Mouse (Mus musculus) cerebellum, postnatal 14 days (tissue): ENCODE data around the gene Ylpm1.

Source experiments
- DNase-seq, 2 experiments: peaks; one replicate each; pipeline ENCODE4 v3.0.0; 2021; ENCODE audit warnings: mixed read lengths in 2 of 2

Ylpm1 gene

DNA sequence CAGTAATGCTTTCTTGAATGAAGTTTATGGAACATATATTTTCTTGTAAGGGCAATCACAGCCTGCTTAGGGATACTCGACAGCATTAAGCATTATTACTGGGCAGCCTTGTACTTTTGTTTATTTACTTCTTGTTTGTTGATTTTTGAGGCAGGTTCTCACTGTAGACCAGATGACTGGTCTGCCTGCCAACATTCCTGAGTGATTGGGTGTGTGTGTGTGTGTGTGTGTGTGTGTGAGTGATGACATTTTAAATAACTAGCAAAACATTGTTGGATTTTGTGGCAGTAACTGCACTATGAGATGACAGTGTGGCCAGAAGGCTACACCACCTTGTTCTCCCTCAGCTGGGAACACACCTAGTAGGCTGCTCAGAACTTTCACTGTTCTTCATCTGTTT is 13.7 kb downstream of the Ylpm1 start:
- DNase-seq: no peak

DNA sequence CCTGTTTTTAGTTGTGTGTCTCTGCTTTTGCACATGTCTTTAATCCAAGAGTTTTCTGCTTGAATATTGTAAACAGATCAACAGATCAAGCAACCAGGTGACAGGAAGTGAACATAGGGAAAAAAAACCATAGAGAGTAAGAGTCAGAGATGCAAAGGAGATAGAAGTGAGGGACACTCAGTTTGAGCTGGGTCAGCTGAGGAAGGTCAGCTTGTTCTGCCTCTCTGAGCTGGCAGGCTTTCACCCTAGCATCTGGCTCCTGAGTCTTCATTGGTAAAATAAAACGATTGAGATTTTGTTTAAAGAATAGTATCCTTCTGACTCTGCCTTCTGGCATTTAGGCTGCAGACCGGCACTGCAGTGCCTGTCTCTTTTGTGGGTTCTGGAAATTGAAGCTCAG is 14.4 kb downstream of the Ylpm1 start:
- no peak for DNase-seq

DNA sequence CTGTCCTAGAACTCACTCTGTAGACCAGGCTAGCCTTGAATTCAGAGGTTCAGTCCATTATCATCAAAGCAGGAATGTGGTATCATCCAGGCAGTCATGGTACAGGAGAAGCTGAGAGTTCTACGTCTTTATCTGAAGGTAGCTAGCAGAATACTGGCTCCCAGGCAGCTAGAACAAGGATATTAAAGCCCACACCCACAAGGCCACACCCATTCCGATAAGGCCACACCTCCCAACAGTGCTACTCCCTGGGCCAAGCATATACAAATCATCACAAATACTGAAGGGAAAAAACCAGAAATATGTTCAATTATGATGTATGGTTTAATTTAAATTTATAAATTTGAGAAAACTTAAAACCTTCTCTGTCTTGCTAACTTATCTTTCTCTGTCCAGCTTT is 16.1 kb downstream of the Ylpm1 start:
- no peak for DNase-seq

DNA sequence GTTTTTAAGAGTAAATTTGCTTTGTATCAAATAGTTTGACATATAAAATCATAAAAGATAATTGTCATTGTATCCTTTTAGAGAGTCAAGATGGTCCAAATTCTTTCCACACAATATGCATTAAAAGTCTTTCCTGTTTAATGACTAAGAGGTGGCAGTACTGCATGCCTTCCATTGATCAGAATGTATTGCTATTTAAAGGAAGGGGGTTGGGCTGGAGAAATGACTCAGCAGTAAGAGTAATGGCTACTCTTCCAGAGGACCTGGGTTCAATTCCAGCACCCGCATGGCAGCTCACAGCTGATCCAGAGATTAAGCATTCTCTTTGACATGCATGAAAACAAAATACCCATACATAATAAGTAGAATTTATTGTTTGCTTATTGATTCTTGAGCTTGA is 25.9 kb downstream of the Ylpm1 start:
- no peak for DNase-seq

DNA sequence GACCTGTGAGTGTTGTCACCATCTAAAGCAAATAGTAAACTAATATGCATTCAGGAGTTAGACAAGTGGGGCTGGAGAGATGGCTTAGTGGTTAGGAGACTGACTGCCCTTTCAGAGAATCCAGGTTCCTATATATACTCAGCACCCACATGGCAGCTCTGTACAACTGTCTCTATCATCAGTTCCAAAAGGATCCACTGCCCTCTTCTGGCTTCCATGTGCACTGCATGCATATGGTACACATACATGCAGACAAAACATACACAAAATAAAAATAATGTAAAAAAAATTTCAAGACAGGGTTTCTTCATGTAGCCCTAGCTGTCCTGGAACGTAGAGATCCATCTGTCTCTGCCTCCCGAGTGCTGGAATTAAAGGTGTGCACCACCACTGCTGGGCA is 36.6 kb downstream of the Ylpm1 start:
- DNase-seq: peak; percentile 51 to 68

DNA sequence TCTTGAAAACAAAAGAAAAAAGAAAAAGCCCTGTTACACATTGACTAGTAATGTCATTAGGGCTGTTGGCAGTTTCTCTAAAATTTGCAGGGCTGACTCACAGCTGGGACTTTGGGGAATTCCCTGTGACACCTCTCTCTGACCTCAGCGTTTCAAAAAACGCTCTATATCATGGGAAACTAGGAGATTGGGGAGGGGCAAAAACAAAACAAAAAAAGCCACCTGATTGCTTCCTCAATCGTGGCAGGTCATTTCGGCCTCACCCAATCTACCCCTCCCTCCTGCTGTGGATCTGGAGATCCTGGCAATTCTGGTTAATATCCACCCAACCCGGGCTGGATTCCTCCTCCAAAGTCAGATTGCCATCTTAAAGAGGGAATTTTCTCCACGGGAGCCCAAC is 55.1 kb downstream of the Ylpm1 start:
- DNase-seq: no peak

DNA sequence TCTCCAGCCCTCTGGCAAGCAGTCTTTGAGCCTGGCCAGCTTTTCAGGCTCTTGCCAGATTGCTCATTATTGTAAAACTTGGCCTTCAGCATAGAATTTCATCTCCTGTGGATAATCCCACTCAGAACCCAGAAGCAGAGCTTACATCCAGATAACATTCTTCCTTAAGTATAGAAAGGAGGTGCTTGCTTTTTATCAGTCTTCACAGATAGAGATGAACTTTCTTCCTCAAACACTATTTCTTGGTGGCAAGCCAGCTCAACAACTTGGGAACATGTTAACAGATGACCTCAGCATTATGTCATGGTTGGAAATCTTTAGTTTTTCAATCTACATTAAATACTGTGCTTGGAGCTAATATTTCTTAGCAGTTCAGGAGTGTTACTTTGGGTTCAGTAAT is 74.9 kb downstream of the Ylpm1 start:
- DNase-seq: no peak

DNA sequence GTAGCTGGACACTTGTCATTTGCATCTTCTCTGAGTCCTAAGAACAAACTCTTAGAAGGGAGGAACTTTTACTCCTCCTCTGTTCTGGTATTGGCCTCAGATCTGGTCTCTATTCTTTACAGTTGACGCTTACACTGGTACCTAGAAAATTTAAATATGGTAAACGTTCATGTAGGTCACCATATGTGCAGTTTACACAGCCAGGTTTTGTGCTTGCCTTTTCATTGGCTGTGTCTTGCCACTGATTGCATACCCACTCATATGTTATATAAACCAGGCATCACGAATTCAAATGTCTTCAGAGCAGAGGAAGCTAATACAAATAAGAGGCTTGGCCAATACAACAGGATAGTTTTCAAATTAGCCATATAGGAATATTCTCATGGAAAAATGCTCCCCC is 81.0 kb downstream of the Ylpm1 start:
- no peak for DNase-seq

DNA sequence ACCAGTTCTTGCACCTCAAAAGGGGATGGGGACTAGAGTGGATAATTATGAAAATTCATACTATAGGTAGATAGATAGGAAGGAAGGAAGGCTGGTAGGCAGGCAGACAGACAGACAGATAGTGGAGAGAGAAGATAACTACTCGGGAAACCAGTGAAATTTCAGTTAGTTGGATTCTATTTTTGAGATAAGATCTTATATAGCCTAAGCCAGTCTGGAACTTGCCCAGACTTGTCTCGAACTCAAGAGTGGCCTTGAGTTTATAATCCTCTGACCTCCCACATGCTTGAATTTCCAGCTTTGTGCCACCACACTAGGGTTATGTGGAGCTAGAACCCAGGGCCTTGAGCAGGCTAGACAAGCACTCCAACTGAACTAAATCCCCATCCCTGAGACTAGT is 88.1 kb downstream of the Ylpm1 start:
- DNase-seq: no peak

DNA sequence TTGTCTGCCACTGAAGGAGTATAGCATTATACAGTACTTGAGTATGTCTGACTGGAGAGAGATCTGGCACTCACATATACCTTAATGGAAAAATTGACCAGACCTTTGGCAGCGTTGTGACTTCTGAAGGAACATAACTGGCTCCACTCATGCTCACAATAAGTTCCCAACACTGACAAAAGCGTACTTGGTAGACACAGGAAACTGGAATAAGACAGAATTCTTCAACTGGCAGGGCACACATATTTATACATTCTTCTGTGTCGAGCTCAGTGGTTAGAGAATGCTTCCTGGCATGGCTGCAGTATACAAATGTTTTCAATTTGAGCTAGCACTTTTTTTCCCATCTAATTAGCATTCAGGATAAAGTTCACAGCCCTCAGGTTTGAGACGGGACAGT is 88.8 kb downstream of the Ylpm1 start:
- no peak for DNase-seq

DNA sequence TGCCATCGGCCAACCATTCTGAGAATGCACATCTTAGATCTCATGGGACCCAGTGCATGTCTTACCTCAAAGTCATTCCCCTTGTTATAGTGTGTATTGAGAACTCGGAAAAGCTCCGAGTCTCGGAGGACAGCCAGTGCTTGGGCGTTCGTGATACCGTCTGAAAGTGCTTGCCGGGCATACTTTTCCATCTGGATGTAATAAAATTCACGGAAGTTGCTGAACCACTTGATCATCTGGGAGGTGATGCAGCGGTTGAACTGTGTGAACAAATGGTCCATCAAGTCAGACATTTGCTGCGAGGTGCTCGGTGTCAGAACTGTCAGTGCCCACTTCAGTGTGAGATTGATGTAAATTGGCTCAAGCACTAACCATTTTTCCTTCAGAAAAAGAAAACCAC is 91.7 kb downstream of the Ylpm1 start:
- DNase-seq: no peak

DNA sequence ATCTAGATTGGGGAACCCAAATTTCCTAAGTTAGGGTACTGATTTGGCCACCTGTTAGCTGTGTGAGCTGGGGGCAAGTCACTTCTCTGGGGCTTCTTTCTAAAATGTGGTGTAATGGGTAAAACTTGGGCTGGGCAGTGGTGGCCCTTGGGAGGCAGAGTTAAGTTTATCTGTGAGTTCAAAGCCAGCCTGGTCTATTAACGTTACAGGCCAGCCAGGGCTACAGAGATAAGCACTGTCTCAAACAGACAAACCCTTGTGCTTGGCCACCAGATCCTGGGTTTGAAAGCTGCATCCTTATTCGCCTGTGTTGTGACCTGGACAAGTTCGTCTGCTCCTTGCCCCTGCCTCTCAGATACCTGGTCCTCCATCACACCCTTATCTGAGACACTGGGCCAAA is 95.1 kb downstream of the Ylpm1 start:
- DNase-seq: no peak

DNA sequence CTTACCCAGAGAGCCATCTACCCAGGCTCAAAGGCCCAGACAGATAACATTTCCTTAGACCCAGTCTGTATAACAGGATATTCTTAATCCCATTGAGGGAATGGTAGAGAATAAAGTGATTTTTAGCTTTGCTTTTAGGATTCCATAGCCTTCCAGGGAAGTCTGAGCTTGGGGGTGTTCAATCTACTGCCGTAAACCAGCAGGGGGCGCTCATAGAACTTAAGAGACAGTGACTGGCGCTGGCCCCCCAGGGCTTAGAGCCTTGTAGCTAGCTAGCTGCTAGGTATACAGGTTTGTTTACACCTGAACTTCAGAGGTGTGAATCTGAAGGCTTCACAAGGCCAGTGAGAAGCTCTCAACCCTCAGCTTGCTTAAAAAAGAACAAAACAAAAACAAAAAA is 96.1 kb downstream of the Ylpm1 start:
- DNase-seq: peak; percentile 80 to 88

DNA sequence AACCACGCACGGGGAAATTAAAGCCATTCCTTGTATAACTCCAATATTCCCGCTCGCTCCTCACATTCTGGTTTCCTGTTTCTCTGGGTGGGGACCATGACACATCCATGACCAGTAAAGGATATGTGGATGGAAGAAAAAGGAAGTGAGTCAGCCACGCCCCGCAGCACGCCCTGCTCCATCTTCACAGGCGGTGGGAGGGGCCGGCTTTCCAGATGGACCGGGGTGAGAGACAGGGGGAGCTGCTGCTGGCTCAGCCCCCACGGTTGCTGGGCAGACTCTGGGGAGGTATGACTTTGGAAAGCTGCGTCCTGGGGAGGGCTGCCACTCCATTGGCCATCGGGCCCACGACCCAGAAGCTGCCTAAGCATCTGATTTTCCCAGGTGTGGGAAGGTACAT is 97.9 kb downstream of the Ylpm1 start:
- DNase-seq: peak; percentile 39 to 43

DNA sequence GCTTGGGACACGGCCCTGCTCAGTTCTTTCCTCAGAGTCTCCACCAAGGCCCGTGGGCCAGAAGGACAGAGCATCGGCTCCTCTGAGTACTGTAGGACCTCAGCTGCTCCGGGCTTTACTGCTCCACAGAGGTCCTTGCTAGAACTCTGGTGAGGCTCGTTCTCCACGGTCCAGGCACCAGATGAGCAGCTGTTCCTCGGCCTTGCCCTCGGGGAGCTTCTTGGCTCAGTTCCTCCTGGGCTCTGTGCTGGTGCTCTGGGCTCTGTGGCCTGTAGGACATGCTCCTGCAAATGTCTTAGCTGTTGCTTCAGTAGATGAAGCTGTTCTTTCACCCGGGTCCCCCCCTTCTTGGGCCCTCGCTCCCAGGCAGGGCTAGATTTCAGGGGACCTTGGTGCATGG is 98.6 kb downstream of the Ylpm1 start:
- DNase-seq: peak; percentile 32 to 51

DNA sequence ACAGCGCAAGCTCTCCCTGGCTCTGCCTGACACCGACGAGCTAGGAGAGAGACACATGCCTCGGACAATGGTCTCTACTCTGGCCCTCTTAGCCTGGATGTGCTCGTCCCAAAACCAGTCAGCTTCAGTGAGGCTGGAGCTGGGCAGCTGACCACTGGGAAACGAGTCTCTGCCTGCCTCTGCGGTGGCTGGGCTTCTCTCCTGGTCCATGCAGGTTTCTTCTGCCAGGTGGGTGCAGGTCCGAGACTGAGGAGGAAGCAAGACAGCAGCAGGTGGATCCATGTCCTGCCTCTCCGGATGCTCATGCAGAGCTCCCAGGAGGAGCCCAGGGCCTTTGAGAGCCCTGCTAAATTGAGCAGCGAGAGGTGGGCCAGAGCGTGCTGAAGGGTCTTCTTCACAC is 99.0 kb downstream of the Ylpm1 start:
- DNase-seq: no peak

DNA sequence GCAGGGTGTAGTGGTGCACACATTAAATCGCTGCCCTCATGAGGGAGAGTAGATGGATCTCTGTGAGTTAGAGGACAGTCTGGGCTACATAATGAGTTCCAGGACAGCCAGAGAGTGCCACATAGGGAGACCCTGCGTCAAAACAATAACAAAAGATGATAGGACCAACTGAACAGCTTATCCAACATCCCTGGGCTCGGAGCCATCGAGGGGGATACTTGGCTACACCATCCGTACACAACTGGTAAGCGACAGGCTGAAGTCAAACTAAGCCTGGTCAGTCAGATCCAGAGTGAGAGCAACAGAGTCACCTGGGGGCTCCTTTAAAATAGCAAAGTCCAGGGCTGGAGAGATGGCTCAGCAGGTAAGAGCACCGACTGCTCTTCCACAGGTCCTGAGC is 99.7 kb downstream of the Ylpm1 start:
- peak in 1 of 2 experiments; percentile 24 for DNase-seq

DNA sequence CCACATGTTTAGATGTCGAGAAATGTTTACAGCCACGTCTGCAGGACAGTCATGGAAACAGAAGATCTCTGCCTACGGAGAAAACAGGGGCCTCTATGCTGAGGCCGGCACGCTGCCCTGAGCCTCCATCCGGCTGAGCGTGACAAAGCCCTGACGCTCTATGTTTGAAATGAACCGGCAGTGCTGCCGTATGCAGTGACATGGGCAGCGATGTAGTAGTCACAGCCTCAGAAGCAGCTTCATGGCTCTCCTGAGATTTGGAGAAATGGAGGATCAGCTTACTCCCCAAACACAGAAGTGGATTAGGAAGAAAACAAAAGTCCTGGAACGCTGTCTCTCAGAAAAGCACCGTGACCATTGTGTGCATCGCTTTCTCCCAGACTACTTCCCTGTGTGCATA is 104.9 kb downstream of the Ylpm1 start:
- no peak for DNase-seq

DNA sequence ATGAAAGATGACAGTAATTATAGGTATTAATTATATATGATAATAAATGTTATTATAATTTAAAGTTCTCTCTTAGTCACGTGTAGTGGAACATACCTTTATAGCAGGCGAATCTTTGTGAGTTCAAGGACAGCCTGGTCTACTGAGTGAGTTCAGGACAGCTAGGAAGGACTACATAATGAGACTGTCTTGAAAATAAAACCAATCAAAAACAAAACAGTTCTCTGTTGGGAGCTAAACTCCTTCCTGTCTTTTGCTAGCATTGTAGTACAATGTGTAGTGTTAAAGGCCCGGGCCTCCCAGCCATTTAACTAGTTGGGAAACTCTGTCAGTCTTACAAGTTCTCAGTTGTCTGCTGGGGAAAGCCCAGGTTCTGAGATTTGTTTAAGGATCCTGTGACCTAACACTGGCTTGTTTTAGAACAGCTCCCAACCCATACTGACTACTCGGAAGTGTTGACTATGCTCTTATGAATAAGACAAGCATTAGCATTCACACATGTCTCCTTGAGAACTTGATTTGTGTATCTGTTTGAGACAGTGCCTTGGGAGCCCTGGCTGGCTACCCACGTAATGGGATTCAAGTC is 105.5 kb downstream of the Ylpm1 start:
- DNase-seq: no peak

DNA sequence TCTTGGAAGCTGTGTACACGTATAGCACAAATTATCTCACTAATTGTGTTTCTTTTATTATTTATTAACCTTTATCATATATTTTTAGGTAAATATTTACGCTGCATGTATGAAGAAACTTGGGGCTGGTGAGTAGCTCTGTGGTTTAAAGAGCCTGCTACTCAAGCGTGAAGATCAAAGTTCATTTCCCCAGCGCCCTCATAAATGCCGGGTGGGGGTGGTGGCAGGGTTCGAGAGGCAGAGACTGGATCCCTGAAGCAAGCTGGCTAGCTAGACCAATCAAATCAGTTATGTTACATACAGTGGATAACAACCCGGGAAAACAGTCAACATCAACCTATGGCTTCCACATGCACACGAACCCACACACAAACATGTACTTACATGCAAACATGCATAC is 107.0 kb downstream of the Ylpm1 start:
- no peak for DNase-seq

DNA sequence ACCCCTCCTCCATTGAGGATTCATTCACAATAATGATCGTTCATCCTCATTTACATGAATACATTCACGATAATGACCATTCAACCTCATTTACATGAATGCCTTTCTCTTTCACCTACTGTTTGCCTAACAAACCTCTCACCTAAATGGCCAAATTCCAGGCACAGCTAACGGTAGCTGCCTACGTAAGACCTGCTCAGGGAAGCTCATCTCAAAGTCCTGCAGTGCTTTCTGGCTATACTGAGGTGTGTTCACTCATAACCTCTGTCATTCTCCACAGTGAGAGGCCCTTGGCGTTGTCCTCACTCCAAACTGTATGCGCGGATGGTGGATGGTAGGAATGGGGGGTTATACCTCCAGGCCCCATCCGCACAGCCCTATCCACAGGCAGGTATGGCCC is 108.7 kb downstream of the Ylpm1 start:
- DNase-seq: no peak

DNA sequence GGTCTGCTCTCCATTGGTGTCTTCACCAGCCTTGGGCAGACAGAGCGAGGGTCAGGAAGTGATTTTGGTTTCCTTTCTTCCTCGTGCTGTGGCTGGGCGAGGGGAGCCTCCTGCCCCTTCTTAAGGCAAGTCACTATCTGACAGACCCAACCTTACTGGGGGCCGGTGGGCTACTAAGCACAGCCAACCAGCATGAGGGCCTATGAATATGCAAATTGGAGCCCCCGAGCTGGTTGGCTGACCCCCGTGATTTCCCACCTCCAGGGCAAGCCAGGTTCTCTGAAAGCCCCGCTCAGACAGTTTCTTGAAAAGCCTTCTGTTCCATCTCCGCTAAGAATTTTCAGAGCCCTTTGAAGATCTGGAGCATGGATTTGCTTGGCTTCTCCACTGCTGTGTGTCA is 110.2 kb downstream of the Ylpm1 start:
- no peak for DNase-seq

DNA sequence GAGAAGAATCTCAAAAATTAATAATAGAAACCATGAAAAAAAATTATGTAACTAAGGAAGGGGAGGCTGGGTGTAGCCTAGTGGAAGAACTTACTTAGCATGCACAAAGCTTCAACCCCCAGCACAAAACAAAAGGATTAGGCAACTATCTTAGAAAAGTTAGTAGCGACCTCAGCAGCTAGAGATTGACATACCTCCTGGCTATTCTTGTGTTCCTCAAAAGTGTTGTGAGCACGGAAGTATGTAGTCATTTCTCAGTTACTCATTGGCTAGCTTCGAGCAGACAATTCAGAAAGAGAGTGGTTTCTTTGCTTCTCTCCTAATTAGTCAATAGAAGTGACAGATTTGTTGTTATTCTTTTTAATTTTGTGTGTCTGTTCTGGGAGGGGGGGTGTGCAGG is 112.5 kb downstream of the Ylpm1 start:
- no peak for DNase-seq

DNA sequence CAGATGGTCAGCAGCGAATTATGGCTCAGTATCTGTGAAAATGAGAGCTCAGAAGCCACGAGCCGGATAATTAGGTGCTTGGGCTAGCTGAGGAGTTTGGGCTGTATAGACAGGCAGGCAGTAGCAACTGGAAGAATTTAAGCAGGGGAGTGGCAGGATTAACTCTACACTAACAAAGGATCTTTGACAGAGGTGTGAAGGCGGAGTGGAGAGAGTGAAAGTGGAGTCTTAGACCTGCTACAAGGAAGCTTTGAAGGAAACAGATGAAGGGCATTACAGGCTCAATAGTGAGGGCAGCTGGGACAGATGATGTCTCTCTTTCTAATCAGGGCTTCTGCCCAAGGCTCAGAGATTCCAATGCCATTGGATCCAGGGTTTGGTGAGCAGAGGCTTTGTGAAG is 113.3 kb downstream of the Ylpm1 start:
- no peak for DNase-seq

DNA sequence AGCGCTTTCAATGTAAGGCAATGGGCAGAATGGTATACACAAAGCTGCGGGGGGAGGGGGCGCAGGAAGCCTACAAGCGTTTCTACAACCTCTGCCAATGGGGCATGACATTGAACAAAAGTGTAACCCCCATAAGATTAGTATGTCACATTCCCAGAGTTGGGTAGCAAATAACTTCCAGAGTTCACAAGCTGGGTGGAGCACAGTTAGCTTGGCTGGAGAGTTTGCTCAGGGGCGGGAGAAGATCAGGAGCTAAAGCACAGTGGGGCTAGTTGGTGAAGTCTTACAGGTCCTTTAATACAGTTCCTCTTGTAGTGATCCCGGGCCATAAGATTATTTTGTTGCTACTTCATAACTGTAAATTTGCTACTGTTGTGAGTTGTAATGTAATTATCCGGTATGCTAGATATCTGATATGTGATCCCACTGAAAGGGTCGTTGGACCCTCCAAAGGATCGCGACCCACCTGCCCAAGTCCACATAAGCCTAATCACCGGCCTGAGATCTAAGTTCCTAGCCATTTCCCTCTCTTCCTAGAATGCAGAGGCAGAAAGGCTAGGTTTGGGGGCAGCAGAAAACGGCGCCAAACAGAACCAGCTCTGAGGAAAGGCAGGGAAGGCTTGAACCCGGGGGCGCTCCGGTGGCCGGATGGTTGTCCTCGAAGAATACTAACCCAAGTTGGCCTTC is 114.0 kb downstream of the Ylpm1 start:
- no peak for DNase-seq
